Mouse (Mus musculus): ENCODE measurements around the gene Hoxa6.

DNA sequence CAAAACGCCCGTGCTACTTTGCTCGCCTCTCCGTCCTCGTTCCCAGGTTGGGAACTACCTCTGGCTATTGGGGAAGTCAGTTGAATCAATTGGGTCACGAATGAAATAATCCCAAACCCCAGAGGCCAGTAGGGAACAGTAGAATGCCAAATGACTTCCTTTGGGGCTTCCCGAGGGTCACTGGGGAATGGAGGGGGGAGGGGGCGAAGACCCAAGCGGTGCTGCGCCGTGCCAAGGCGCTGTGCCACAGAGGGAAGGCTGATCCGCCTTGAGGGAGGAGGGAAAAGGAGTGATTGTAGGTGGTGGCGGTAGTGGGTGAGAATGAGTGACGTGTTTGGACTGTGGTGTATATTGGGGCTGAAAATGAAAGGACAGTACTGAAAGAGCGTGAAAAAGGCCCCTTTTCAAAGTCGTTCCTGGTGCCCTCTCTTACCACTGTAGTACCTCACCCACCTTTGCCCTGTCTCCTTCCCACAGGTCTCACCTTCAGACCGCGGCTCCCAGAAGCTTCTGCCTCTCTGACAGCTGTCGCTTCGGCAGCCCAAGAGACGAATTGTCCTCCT lies 4.1 kb upstream of the Hoxa6 start:
- TF ChIP-seq GATA1 (IDR thresholded peaks at IDR 0.05; ENCODE audit: low read length) (no peak), TAL1 (IDR thresholded peaks at IDR 0.05; ENCODE audit: low read length) (no peak)
